Mouse (Mus musculus) embryonic fibroblast, embryonic 13.5 days (primary cell): Measurements from ENCODE around the gene Twf2.

Experiments
- CTCF ChIP-seq: IDR thresholded peaks from 2 replicates; pipeline ENCODE4 v1.5.1; 2011; ENCODE audit warnings: mild to moderate bottlenecking, control low read depth, low read length, moderate library complexity, borderline replicate concordance; ENCODE audit not compliant: insufficient read depth
- POLR2A ChIP-seq: IDR thresholded peaks from 2 replicates; pipeline ENCODE4 v1.6.1; 2011; ENCODE audit warnings: low read depth, mild to moderate bottlenecking, control low read depth, low read length, moderate library complexity

DNA sequence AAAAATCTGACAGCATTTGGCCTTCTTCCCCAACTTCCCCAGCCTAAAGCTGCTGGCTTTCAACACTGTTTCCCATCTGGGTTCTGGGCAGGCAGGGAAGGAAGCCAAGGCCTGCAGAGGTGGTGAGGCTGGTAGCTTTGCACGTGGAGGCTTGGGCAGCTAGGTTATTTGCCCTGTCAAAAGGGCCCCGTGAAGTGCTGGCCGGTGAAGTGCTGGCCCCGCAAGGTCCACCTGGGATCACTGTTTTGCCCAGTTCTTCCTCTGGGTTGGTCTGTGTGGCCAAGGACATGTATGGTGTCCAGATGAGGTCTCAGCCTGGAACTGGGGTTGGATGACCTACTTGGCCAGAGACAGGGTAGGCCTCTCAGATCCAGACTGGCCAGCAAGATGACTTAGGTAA, 7.0 kb downstream of the Twf2 start:
- TF ChIP-seq POLR2A (no peak), CTCF (no peak)
